Mouse (Mus musculus): ENCODE data around the gene Kcp. TPM values are rescaled to one million over a fixed set of nuclear protein-coding genes. Genes with fewer than 3 reads are reported as not detected.

Gene Kcp
- 0.22 and 0.30 TPM in 2 replicates for polyA plus RNA-seq (2012)

DNA sequence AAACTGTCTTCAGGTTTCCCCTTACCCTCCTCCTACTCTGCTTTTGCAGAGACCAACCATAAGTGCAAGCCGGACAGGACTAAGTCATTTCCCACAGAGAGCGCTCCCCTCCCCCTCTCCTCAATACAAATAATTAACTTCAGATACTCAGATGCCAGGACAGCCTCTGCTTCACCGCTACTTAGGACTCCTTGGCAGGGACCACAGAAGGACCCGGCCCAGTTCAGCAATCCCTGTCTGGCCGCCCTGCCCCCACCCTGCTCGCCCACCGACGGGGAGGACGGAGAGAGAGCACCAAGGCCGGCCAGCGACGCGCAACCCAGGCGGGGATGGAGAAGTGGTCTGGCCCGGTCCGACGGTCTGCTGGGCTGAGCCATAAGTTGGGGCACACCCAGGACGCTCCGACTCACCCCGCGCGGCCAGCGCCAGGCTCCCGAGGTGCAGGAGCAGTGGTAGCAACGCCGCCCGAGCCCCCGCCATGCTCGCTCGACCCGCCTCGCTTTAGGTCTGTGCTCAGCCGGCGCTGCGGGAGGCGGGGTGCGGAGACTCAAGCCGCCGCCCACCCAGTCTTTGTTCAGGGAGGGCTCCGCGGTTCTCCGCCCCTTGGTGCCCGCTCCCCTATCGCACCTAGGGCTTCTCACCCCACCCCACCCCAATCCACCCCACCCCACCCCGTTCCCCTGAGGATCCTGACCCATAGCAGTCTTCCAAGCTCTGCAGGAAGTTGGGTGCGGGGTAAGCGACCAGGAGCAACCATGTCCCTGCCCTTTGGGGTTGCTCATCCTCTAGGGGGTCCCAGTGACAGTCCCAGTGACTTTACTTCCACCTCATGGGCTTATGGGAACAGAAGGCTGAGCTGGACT, at the start of gene Kcp:
Gene Kcp (minus strand): TSS at position 506 of the 863 bp plus-strand sequence.

GRCm38 (mm10) chr6:29526281-29527251, 18.8 kb upstream of the Kcp start, which contains the start of gene Irf5:
Irf5 (plus strand) TSS chr6:29526625.

DNA sequence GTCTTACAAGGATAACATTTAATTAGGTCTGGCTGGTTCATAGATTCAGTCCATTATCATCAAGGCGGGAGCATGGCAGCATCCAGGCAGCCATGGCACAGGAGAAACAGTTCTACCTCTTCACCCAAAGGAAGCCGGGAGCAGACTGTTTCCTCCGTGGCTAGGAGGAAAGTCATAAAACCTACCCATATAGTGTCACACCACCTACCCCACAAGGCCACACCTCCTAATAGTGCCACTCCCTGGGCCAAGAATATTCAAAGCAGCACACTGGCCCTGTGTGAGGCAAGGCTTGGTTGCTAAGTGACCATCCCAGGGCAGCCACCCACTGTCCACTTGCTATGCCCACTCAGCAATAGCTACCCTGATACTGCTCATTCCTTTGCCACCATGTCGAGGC, 36.6 kb downstream of the Kcp start, which contains the start of gene Atp6v1fnb:
Gene Atp6v1fnb (plus strand): TSS at position 301 of the 400 bp plus-strand sequence.

GRCm38 (mm10) chr6:29467583-29468354, 40.0 kb downstream of the Kcp start, which contains the start of gene Atp6v1f:
Atp6v1f (plus strand) TSS chr6:29467718.

GRCm38 (mm10) chr6:29433038-29433803, 74.5 kb downstream of the Kcp start, which contains the start of gene Flnc:
Flnc (plus strand) TSS chr6:29433256.

Other genes starting within 250 kb of the Kcp start
- gene Hilpda, start 235.5 kb downstream of the Kcp start, polyA plus RNA-seq (2012): 34.8 and 35.3 TPM in 2 replicates
- gene Fam71f2, start 228.4 kb downstream of the Kcp start, polyA plus RNA-seq (2012): 0.15 and 0.23 TPM in 2 replicates
- not detected in 2 replicates for gene Fam71f1, start 188.8 kb downstream of the Kcp start, polyA plus RNA-seq (2012)
- gene Calu, start 159.9 kb downstream of the Kcp start, polyA plus RNA-seq (2012): 37.9 and 39.2 TPM in 2 replicates
- gene Opn1sw, start 119.5 kb downstream of the Kcp start, polyA plus RNA-seq (2012): not detected in 2 replicates
- gene Ccdc136, start 111.6 kb downstream of the Kcp start, polyA plus RNA-seq (2012): 0.03 and 0.10 TPM in 2 replicates
- gene Flnc, start 74.7 kb downstream of the Kcp start, polyA plus RNA-seq (2012): under 0.01 and 0.02 TPM in 2 replicates
- gene Atp6v1f, start 40.2 kb downstream of the Kcp start, polyA plus RNA-seq (2012): 245 and 259 TPM in 2 replicates
- 0.53 and 0.63 TPM in 2 replicates for gene Atp6v1fnb, start 36.5 kb downstream of the Kcp start, polyA plus RNA-seq (2012)
- 43.9 and 61.6 TPM in 2 replicates for gene Irf5, start 18.7 kb upstream of the Kcp start, polyA plus RNA-seq (2012)
- gene Tnpo3, start 101.9 kb upstream of the Kcp start, polyA plus RNA-seq (2012): 28.2 and 43.1 TPM in 2 replicates
- gene Tspan33, start 186.3 kb upstream of the Kcp start, polyA plus RNA-seq (2012): 16.9 and 22.5 TPM in 2 replicates
- gene Smo, start 227.6 kb upstream of the Kcp start, polyA plus RNA-seq (2012): 25.7 and 32.8 TPM in 2 replicates

Measured in megakaryocyte-erythroid progenitor cell, adult 5 weeks (primary cell).